Mouse (Mus musculus): ENCODE measurements around the gene Pax3. TPM values are rescaled to one million over a fixed set of nuclear protein-coding genes. Genes with fewer than 3 reads are reported as not detected.
A peak's percentile ranks its signal among the peaks of the same experiment; 100 is the strongest.

Gene Pax3
- polyA plus RNA-seq, 2 experiments = 0.54 to 0.99 TPM

DNA sequence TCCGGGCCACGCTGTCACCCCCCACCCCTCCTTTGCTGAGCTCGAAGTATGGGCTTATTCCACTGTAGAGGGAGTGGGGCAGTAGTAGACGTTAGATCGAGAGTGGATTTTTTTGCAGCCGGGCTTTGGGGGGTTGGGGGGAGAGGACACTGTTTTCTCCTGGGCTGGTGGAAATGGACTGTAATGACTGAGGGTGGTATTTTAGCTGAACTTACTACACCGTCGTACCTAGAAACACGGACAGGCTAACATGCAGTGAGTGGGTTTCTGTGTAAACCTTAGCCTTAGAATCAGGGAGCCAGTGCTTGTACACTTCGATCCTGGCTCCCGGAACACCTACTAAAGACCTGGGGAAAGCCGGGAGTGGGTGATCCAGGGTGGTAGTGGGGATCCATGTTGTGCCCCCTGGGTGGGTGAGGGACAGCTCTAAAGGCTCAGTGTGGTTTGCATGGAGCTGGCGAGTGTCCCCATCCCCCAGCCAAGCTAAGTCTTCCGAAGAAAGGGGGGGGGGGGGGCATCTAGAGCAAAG, 6.2 kb upstream of the Pax3 start:
- Histone ChIP-seq H3K27ac (replicated peaks; ENCODE audit: low read depth, low read length) (no peak overlapping the region), H3K9me3 (ENCODE audit: control insufficient read depth, low read length) (no peaks in the 10 kb centered on the region), H3K4me1 (ENCODE audit: control insufficient read depth, insufficient read depth, low read length) (no peaks in the 10 kb centered on the region), H3K4me3 (replicated peaks; ENCODE audit: low read length) (peak overlapping the region; percentile 38), H3K36me3 (ENCODE audit: control insufficient read depth, insufficient read depth, low read length) (no peaks in the 10 kb centered on the region), H3K9ac (ENCODE audit: low read depth, low read length, severe bottlenecking) (no peak overlapping the region), H3K4me2 (replicated peaks; ENCODE audit: low read depth, low read length, severe bottlenecking) (peak overlapping the region; percentile 53), H3K27me3 (ENCODE audit: control insufficient read depth, insufficient read depth, low read length) (peaks cover 96% of the 10 kb centered on the region)
- 1% methylated on average over 14 of the region's 14 CpGs for WGBS
- ATAC-seq (ENCODE audit: low FRiP score, low read depth) = no peak
- TF ChIP-seq POLR2A (IDR thresholded peaks at IDR 0.05; ENCODE audit: borderline replicate concordance, extremely low read depth, insufficient read depth, insufficient read length) = no peak
- DNase-seq (ENCODE audit: low spot score) = no peak

DNA sequence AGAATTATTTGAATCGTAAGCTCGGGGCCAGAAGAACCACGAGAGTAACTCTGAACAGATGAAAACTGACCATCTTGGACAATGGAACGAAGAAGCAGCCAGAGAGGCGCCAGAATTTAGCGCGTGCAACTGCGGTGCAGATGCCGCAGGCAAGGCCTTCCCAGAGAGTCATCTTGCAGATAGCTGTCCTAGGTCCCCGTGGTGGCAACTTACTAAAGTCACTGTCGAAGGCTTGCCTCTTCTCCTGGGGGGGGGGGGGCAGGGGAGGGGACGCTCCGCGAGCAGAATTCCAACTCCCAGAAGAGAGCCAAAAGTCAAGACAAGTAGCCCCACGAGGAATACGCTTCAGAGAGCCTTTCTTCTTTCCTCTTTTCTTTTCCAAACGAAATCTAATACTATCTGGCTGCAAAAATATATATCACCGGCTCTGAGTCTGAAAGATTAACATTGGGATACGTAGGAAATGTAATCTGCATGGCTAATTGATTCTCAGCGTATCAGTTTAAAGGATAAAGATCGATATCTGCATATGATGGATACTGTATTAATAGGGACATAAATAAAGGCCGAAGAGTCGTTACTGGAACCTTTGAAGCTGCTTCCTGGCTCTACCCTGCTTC, 5.6 kb upstream of the Pax3 start:
- Histone ChIP-seq H3K9me3 (ENCODE audit: control insufficient read depth, low read length) (no peaks in the 10 kb centered on the region), H3K4me3 (replicated peaks; ENCODE audit: low read length) (peak overlapping the region; percentile 38; the same call in 1 of the 2 replicates), H3K4me2 (replicated peaks; ENCODE audit: low read depth, low read length, severe bottlenecking) (no peak overlapping the region), H3K27ac (replicated peaks; ENCODE audit: low read depth, low read length) (no peak overlapping the region), H3K27me3 (ENCODE audit: control insufficient read depth, insufficient read depth, low read length) (peaks cover 96% of the 10 kb centered on the region), H3K9ac (ENCODE audit: low read depth, low read length, severe bottlenecking) (no peak overlapping the region), H3K36me3 (ENCODE audit: control insufficient read depth, insufficient read depth, low read length) (no peaks in the 10 kb centered on the region), H3K4me1 (ENCODE audit: control insufficient read depth, insufficient read depth, low read length) (no peaks in the 10 kb centered on the region)
- TF ChIP-seq POLR2A (IDR thresholded peaks at IDR 0.05; ENCODE audit: borderline replicate concordance, extremely low read depth, insufficient read depth, insufficient read length) = no peak
- ATAC-seq (ENCODE audit: low FRiP score, low read depth) (no peak), DNase-seq (ENCODE audit: low spot score) (no peak)
- WGBS = 1% methylated on average over 22 of the region's 23 CpGs

DNA sequence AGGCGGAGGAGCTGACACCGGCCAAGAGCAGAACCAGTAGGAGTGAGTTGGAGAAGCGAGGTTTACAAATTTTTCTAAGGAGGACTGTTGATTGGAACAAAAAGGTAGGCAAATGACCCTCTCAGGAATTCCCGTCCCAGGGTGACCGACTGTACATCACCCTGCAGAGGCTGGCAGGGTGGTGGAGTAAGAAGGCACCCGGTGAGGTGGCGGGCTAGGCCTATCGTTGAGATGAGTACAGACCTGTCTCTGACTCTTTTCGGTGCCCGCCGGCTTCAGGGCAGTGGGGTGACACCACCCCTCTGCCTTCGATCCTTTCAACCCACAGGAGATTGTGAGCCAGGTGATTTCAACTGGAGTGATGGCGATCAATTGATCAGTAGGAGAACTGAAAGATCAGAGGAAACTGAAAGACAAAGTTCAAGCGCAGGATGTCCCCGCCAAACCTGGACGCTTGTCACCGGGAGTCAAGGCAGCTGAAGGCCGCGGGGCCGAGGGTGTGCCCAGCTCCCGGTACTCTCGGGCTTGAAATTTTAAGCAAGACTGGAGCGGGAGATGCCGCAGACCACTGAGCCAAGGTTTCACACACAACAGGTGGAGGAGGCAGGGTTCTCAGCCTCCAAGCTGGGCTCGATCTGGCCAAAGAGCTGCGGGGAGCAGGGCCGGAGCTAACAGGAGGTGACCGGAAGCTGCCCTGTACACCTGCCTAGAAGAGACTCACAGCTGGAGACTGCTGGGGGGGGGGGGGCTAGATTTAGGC, 4.5 kb upstream of the Pax3 start:
- Histone ChIP-seq H3K9me3 (ENCODE audit: control insufficient read depth, low read length) (no peaks in the 10 kb centered on the region), H3K4me2 (replicated peaks; ENCODE audit: low read depth, low read length, severe bottlenecking) (no peak overlapping the region), H3K36me3 (ENCODE audit: control insufficient read depth, insufficient read depth, low read length) (no peaks in the 10 kb centered on the region), H3K27me3 (ENCODE audit: control insufficient read depth, insufficient read depth, low read length) (peaks cover 96% of the 10 kb centered on the region), H3K4me3 (replicated peaks; ENCODE audit: low read length) (no peak overlapping the region), H3K4me1 (ENCODE audit: control insufficient read depth, insufficient read depth, low read length) (peaks cover 5% of the 10 kb centered on the region), H3K9ac (ENCODE audit: low read depth, low read length, severe bottlenecking) (no peak overlapping the region), H3K27ac (replicated peaks; ENCODE audit: low read depth, low read length) (no peak overlapping the region)
- no peak for TF ChIP-seq POLR2A (IDR thresholded peaks at IDR 0.05; ENCODE audit: borderline replicate concordance, extremely low read depth, insufficient read depth, insufficient read length)
- 3% methylated on average over 28 of the region's 28 CpGs for WGBS
- DNase-seq (ENCODE audit: low spot score) (no peak), ATAC-seq (ENCODE audit: low FRiP score, low read depth) (no peak)

GRCm38 (mm10) chr1:78200191-78200590, 3.3 kb upstream of the Pax3 start:
- Histone ChIP-seq H3K4me2 (replicated peaks; ENCODE audit: low read depth, low read length, severe bottlenecking) (no peak overlapping the region), H3K9me3 (ENCODE audit: control insufficient read depth, low read length) (no peaks in the 10 kb centered on the region), H3K36me3 (ENCODE audit: control insufficient read depth, insufficient read depth, low read length) (no peaks in the 10 kb centered on the region), H3K27me3 (ENCODE audit: control insufficient read depth, insufficient read depth, low read length) (peaks cover 95% of the 10 kb centered on the region), H3K27ac (replicated peaks; ENCODE audit: low read depth, low read length) (no peak overlapping the region), H3K4me3 (replicated peaks; ENCODE audit: low read length) (no peak overlapping the region), H3K9ac (ENCODE audit: low read depth, low read length, severe bottlenecking) (no peak overlapping the region), H3K4me1 (ENCODE audit: control insufficient read depth, insufficient read depth, low read length) (peaks cover 7% of the 10 kb centered on the region)
- DNase-seq (ENCODE audit: low spot score) (no peak), ATAC-seq (ENCODE audit: low FRiP score, low read depth) (no peak)
- WGBS = under 1% methylated on average over 15 of the region's 15 CpGs
- no peak for TF ChIP-seq POLR2A (IDR thresholded peaks at IDR 0.05; ENCODE audit: borderline replicate concordance, extremely low read depth, insufficient read depth, insufficient read length)

DNA sequence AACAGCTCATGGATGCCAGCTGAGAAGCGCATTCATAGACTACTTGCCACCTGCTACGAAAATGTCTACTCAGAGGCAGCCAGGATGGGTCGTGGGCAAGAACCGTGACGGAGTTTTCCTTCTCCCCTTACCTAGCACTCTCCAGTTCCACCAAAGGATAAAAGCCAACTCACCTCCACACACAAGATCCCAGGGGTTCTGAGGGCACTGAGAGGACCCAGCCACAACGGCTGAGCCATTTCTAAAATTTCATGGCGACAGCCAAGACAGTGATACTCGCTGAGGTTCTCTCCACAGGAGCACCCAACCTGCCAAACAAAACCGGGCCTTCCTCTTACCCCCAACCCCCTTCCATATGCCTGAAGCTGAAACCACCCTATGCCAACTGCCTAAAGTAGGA, 2.3 kb upstream of the Pax3 start:
- ATAC-seq (ENCODE audit: low FRiP score, low read depth) (no peak), DNase-seq (ENCODE audit: low spot score) (no peak)
- Histone ChIP-seq H3K27me3 (ENCODE audit: control insufficient read depth, insufficient read depth, low read length) (peaks cover 94% of the 10 kb centered on the region), H3K36me3 (ENCODE audit: control insufficient read depth, insufficient read depth, low read length) (no peaks in the 10 kb centered on the region), H3K9ac (ENCODE audit: low read depth, low read length, severe bottlenecking) (no peak overlapping the region), H3K9me3 (ENCODE audit: control insufficient read depth, low read length) (no peaks in the 10 kb centered on the region), H3K4me1 (ENCODE audit: control insufficient read depth, insufficient read depth, low read length) (peaks cover 7% of the 10 kb centered on the region), H3K4me3 (replicated peaks; ENCODE audit: low read length) (no peak overlapping the region), H3K4me2 (replicated peaks; ENCODE audit: low read depth, low read length, severe bottlenecking) (no peak overlapping the region), H3K27ac (replicated peaks; ENCODE audit: low read depth, low read length) (no peak overlapping the region)
- WGBS = 2% methylated on average over 9 of the region's 9 CpGs
- no peak for TF ChIP-seq POLR2A (IDR thresholded peaks at IDR 0.05; ENCODE audit: borderline replicate concordance, extremely low read depth, insufficient read depth, insufficient read length)

All from limb, embryonic 14.5 days (tissue).